32 mouse cellular contexts compared by ENCODE assay signal in the genomic region with DNA sequence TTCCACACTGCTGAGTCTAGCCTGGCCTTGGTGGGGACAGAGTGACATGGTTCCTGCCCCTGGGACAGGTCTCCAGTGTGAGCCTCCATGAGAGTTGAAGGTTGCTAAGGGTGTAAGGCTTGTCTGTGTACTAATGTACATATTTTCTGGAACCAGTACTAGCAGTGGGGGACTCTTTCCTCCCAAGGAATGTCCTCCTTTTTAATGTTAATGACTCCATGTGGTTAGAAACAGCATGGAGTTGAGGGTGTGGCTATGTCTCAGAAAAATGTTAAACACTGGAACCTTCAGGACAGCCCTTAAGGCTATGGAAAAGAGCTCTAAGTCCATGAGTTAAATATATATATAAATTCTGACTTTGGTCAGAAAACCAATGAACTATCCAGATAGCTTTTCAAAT.
"Had no signal": no experiment of that assay in that cellular context is flagged by ENCODE, and none has a peak within 500 bp of the region (broad histone marks: within the 10 kb centered on the region; RNA-seq: fewer than 3 reads in every experiment).

No protein-coding gene starts in this region.

- H3K4me1 ChIP-seq: limb, embryonic 10.5 days; limb, embryonic 12.5 days; limb, embryonic 13.5 days; limb, embryonic 15.5 days; liver, embryonic 12.5 days; liver, embryonic 13.5 days; liver, embryonic 15.5 days; lung, embryonic 15.5 days; megakaryocyte, embryonic 14.5 days; midbrain, embryonic 10.5 days; midbrain, embryonic 12.5 days; midbrain, embryonic 13.5 days; midbrain, embryonic 15.5 days; neural tube, embryonic 12.5 days had no signal

- H3K9me3 ChIP-seq: limb, embryonic 10.5 days; limb, embryonic 12.5 days; limb, embryonic 13.5 days; limb, embryonic 15.5 days; liver, embryonic 12.5 days; liver, embryonic 13.5 days; liver, embryonic 15.5 days; lung, embryonic 15.5 days; megakaryocyte, embryonic 14.5 days; midbrain, embryonic 10.5 days; midbrain, embryonic 12.5 days; midbrain, embryonic 13.5 days; midbrain, embryonic 15.5 days; neural tube, embryonic 12.5 days had no signal

- H3K9ac ChIP-seq: limb, embryonic 12.5 days; limb, embryonic 13.5 days; limb, embryonic 15.5 days; liver, embryonic 12.5 days; liver, embryonic 13.5 days; liver, embryonic 14.5 days; liver, embryonic 15.5 days; liver, postnatal 0 days; lung, embryonic 14.5 days; lung, embryonic 15.5 days; midbrain, embryonic 12.5 days; midbrain, embryonic 13.5 days; midbrain, embryonic 15.5 days; neural tube, embryonic 12.5 days had no signal

- H3K27me3 ChIP-seq: liver, embryonic 13.5 days; liver, embryonic 15.5 days; lung, embryonic 15.5 days; neural tube, embryonic 12.5 days had no signal

- H3K4me3 ChIP-seq: limb, embryonic 10.5 days; limb, embryonic 12.5 days; limb, embryonic 13.5 days; limb, embryonic 15.5 days; liver, embryonic 12.5 days; liver, embryonic 13.5 days; liver, embryonic 15.5 days; lung, embryonic 15.5 days; megakaryocyte, embryonic 14.5 days; midbrain, embryonic 10.5 days; midbrain, embryonic 12.5 days; midbrain, embryonic 13.5 days; midbrain, embryonic 15.5 days; myocyte; neural tube, embryonic 12.5 days had no signal

- H3K36me3 ChIP-seq: limb, embryonic 10.5 days; limb, embryonic 12.5 days; limb, embryonic 13.5 days; limb, embryonic 15.5 days; liver, embryonic 12.5 days; liver, embryonic 13.5 days; liver, embryonic 15.5 days; lung, embryonic 15.5 days; midbrain, embryonic 10.5 days; midbrain, embryonic 12.5 days; midbrain, embryonic 13.5 days; midbrain, embryonic 15.5 days; neural tube, embryonic 12.5 days had no signal

- ATAC-seq: liver, embryonic 12.5 days; liver, postnatal 0 days; lung, postnatal 0 days; midbrain, embryonic 13.5 days; midbrain, embryonic 15.5 days; midbrain, embryonic 16.5 days had no signal

- H3K27ac ChIP-seq: limb, embryonic 10.5 days; limb, embryonic 12.5 days; limb, embryonic 13.5 days; limb, embryonic 15.5 days; liver, embryonic 12.5 days; liver, embryonic 13.5 days; liver, embryonic 14.5 days; liver, embryonic 15.5 days; lung, embryonic 15.5 days; macrophage; midbrain, embryonic 10.5 days; midbrain, embryonic 12.5 days; midbrain, embryonic 13.5 days; midbrain, embryonic 15.5 days; neural tube, embryonic 12.5 days had no signal

- H3K4me2 ChIP-seq: limb, embryonic 12.5 days; limb, embryonic 13.5 days; limb, embryonic 15.5 days; liver, embryonic 11.5 days; liver, embryonic 12.5 days; liver, embryonic 13.5 days; liver, embryonic 15.5 days; lung, embryonic 14.5 days; lung, embryonic 15.5 days; midbrain, embryonic 11.5 days; midbrain, embryonic 12.5 days; midbrain, embryonic 13.5 days; midbrain, embryonic 15.5 days; neural tube, embryonic 12.5 days had no signal

- DNase-seq: left cerebral cortex, postnatal 4 days; liver; liver, embryonic 13.5 days; liver, postnatal 0 days; lung, adult 18-20 months; lung, adult 2 months; lung, embryonic 14.5 days; lung, postnatal 10 days; lung, postnatal 14 days; lung, postnatal 36 days; lung, postnatal 4 days; midbrain, embryonic 14.5 days had no signal
